Mouse (Mus musculus) CH12.LX (cell line): Measurements from ENCODE around the gene Crat. TPM values are rescaled to one million over a fixed set of nuclear protein-coding genes. Genes with fewer than 3 reads are reported as not detected.
A peak's percentile ranks its signal among the peaks of the same experiment; 100 is the strongest.

Experiments used
- DNase-seq: peaks from one replicate; pipeline ENCODE4 v3.0.0-alpha.2; 2013; ENCODE audit errors: extremely low read depth
- H3K27ac ChIP-seq: 2 replicates; pipeline ENCODE4 v1.5.1; 2012; ENCODE audit warnings: low read depth, mild to moderate bottlenecking, control low read depth, moderate library complexity; ENCODE audit not compliant: insufficient read depth
- H3K27me3 ChIP-seq: replicated peaks from 2 replicates; pipeline ENCODE3; 2012; ENCODE audit warnings: inconsistent platforms
- H3K36me3 ChIP-seq, 2 experiments: replicated peaks in 1 of 2; 2 replicates each; pipeline versions ENCODE3 to v1.6.1; 2012; ENCODE audit warnings: inconsistent platforms in 1 of 2, low read length in 1 of 2, mild to moderate bottlenecking in 1 of 2, mixed read lengths in 1 of 2, moderate library complexity in 1 of 2; ENCODE audit not compliant: control insufficient read depth in 1 of 2, insufficient read depth in 1 of 2
- H3K4me1 ChIP-seq, 2 experiments: 2 replicates each; pipeline ENCODE4 v1.6.1; 2012; ENCODE audit warnings: inconsistent platforms in 1 of 2, moderate library complexity in 1 of 2; ENCODE audit not compliant: insufficient read depth in 2 of 2, control insufficient read depth in 1 of 2
- H3K4me2 ChIP-seq: 2 replicates; pipeline ENCODE4 v1.6.1; 2012; ENCODE audit warnings: low read depth, mild to moderate bottlenecking, control low read depth; ENCODE audit not compliant: poor library complexity, insufficient read depth, severe bottlenecking
- H3K4me3 ChIP-seq, 3 experiments: fragments of 150-350 bp in 1 of 3; sonication (generic) in 1 of 3; replicated peaks in 1 of 3; 2 replicates each; pipeline versions ENCODE3 to v1.5.1; 2011 to 2012; ENCODE audit warnings: low read depth in 2 of 3, low read length in 2 of 3, mild to moderate bottlenecking in 2 of 3, moderate library complexity in 2 of 3, control low read depth in 1 of 3, improper control_type of control experiment in 1 of 3, inconsistent platforms in 1 of 3, mixed read lengths in 1 of 3; ENCODE audit not compliant: poor library complexity in 1 of 3
- H3K79me2 ChIP-seq: replicated peaks from 2 replicates; pipeline ENCODE4 v1.6.1; 2012; ENCODE audit warnings: mild to moderate bottlenecking, moderate library complexity; ENCODE audit not compliant: control insufficient read depth, poor library complexity, insufficient read depth, severe bottlenecking; ENCODE audit errors: extremely low read depth
- H3K9ac ChIP-seq: 2 replicates; pipeline ENCODE4 v1.6.1; 2012; ENCODE audit warnings: low read depth, mild to moderate bottlenecking, control low read depth, moderate library complexity; ENCODE audit not compliant: insufficient read depth
- H3K9me3 ChIP-seq: replicated peaks from 2 replicates; pipeline ENCODE3; 2012; ENCODE audit warnings: low read length, inconsistent platforms, mixed read lengths
- BHLHE40 ChIP-seq: IDR thresholded peaks from 2 replicates; pipeline ENCODE4 v1.6.1; 2011; ENCODE audit warnings: mild to moderate bottlenecking, low read depth, low read length, improper control_type of control experiment
- CTCF ChIP-seq, 2 experiments: IDR thresholded peaks in 1 of 2; conservative IDR thresholded peaks in 1 of 2; 2 replicates each; pipeline ENCODE4 v1.5.1; 2011 to 2012; ENCODE audit warnings: low read depth in 2 of 2, low read length in 2 of 2, improper control_type of control experiment in 1 of 2, inconsistent platforms in 1 of 2, mild to moderate bottlenecking in 1 of 2, moderate library complexity in 1 of 2
- ELF1 ChIP-seq: IDR thresholded peaks from 2 replicates; pipeline ENCODE4 v1.6.1; 2014; ENCODE audit warnings: low read depth, mild to moderate bottlenecking, inconsistent platforms, low read length, improper control_type of control experiment
- HCFC1 ChIP-seq: IDR thresholded peaks from 2 replicates; pipeline ENCODE4 v1.6.1; 2012; ENCODE audit warnings: low read depth, mild to moderate bottlenecking, inconsistent platforms, low read length, improper control_type of control experiment
- JUND ChIP-seq: conservative IDR thresholded peaks from 2 replicates; pipeline ENCODE4 v1.6.1; 2011; ENCODE audit warnings: low read depth, low read length, improper control_type of control experiment
- KAT2A ChIP-seq: IDR thresholded peaks from 2 replicates; pipeline ENCODE4 v1.6.1; 2012; ENCODE audit warnings: low read length, improper control_type of control experiment, inconsistent platforms; ENCODE audit not compliant: insufficient replicate concordance
- MAX ChIP-seq: IDR thresholded peaks from 2 replicates; pipeline ENCODE4 v1.6.1; 2011; ENCODE audit warnings: low read length, improper control_type of control experiment
- MEF2A ChIP-seq: IDR thresholded peaks from 2 replicates; pipeline ENCODE4 v1.6.1; 2014; ENCODE audit warnings: low read depth, mild to moderate bottlenecking, inconsistent platforms, low read length, improper control_type of control experiment, borderline replicate concordance
- SIN3A ChIP-seq: IDR thresholded peaks from 2 replicates; pipeline ENCODE4 v1.6.1; 2012; ENCODE audit warnings: low read length, improper control_type of control experiment, inconsistent platforms
- SMC3 ChIP-seq: IDR thresholded peaks from 2 replicates; pipeline ENCODE4 v1.6.1; 2011; ENCODE audit warnings: low read depth, low read length, improper control_type of control experiment
- TCF12 ChIP-seq: IDR thresholded peaks from 2 replicates; pipeline ENCODE4 v1.6.1; 2014; ENCODE audit warnings: low read depth, mild to moderate bottlenecking, inconsistent platforms, low read length, improper control_type of control experiment
- USF1 ChIP-seq: IDR thresholded peaks from 2 replicates; pipeline ENCODE4 v1.6.1; 2014; ENCODE audit warnings: low read depth, mild to moderate bottlenecking, inconsistent platforms, low read length, improper control_type of control experiment
- USF2 ChIP-seq: conservative IDR thresholded peaks from 2 replicates; pipeline ENCODE4 v1.6.1; 2011; ENCODE audit warnings: low read depth, low read length, improper control_type of control experiment
- ZC3H11A ChIP-seq: IDR thresholded peaks from 2 replicates; pipeline ENCODE4 v1.6.1; 2012; ENCODE audit warnings: low read depth, mild to moderate bottlenecking, inconsistent platforms, low read length, improper control_type of control experiment
- ZKSCAN1 ChIP-seq: IDR thresholded peaks from 2 replicates; pipeline ENCODE4 v1.6.1; 2012; ENCODE audit warnings: low read depth, inconsistent platforms, low read length, improper control_type of control experiment, borderline replicate concordance
- ZMIZ1 ChIP-seq: IDR thresholded peaks from 2 replicates; pipeline ENCODE4 v1.6.1; 2012; ENCODE audit warnings: low read depth, mild to moderate bottlenecking, inconsistent platforms, low read length, improper control_type of control experiment
- dilution Hi-C: fragments of 300-500 bp; cut with MboI; formaldehyde crosslinking; loops from 2 replicates; pipeline ENCODE4 v1.14.3; 2020; ENCODE audit warnings: low sequenced_read_pairs; ENCODE audit not compliant: extremely low pct_unique_long_range_greater_than_20kb, extremely low pct_ligation_motif_present
- in situ Hi-C: fragments of 300-500 bp; cut with MboI; formaldehyde crosslinking; loops from 3 replicates; pipeline ENCODE4 v1.14.3; 2019; ENCODE audit warnings: low sequenced_read_pairs, low pct_ligation_motif_present, low pct_unique_long_range_greater_than_20kb, mixed read lengths
- polyA plus RNA-seq: library from polyadenylated mRNA; unstranded; fragments of >175 nt; gene quantifications from 2 replicates; pipeline ENCODE4 v1.2.1, GENCODE M21; 2012; ENCODE audit warnings: low read depth; ENCODE audit not compliant: insufficient read length
- total RNA-seq, 2 experiments: library from RNA; depleted of rRNA; stranded (reverse); fragments of 300-350 nt in 1 of 2; fragments of >200 nt in 1 of 2; gene quantifications; 2 replicates each; pipeline ENCODE4 v1.2.3; 2012 to 2014

The Crat gene
- total and polyA plus RNA-seq, 3 experiments = 1.7 to 4.5 (median 4.2) TPM

GRCm38 (mm10) chr2:30389000-30389399, 26.6 kb downstream of the Crat start:
- TF ChIP-seq ELF1 (no peak), CTCF (conservative IDR thresholded peaks at IDR 0.05 in 1 of 2, IDR thresholded peaks at IDR 0.05 in 1 of 2; ENCODE audit: low read depth in 2 of 2, low read length in 2 of 2) (peak in 1 of 2 experiments; percentile 17; a peak in 1 of 4 replicates), SIN3A (no peak), JUND (no peak)
- no peaks in the 10 kb centered on the region for H3K79me2 ChIP-seq
- no peak overlapping the region for H3K4me3 ChIP-seq
- H3K27me3 ChIP-seq = no peaks in the 10 kb centered on the region
- no peak overlapping the region for H3K4me2 ChIP-seq
- no peak overlapping the region for H3K9ac ChIP-seq
- H3K9me3 ChIP-seq = no peaks in the 10 kb centered on the region
- no peak overlapping the region for H3K27ac ChIP-seq
- DNase-seq = no peak
- dilution Hi-C loops (no loop called here), in situ Hi-C loops (no loop called here)
- H3K4me1 ChIP-seq = peaks cover 7 to 20% of the 10 kb centered on the region in 2 experiments
- peaks cover 3 to 25% of the 10 kb centered on the region in 2 experiments for H3K36me3 ChIP-seq

GRCm38 (mm10) chr2:30386913-30387312, 28.7 kb downstream of the Crat start:
- no peak overlapping the region for H3K4me3 ChIP-seq
- H3K9ac ChIP-seq = no peak overlapping the region
- dilution Hi-C loops = no loop called here
- in situ Hi-C loops = no loop called here
- no peaks in the 10 kb centered on the region for H3K27me3 ChIP-seq
- H3K36me3 ChIP-seq = peaks cover 22 to 42% of the 10 kb centered on the region in 2 experiments
- H3K27ac ChIP-seq = no peak overlapping the region
- no peak for DNase-seq
- H3K79me2 ChIP-seq = no peaks in the 10 kb centered on the region
- H3K4me1 ChIP-seq = peaks cover 0 to 10% of the 10 kb centered on the region in 2 experiments; a peak in 2 of 4 replicates
- no peaks in the 10 kb centered on the region for H3K9me3 ChIP-seq
- TF ChIP-seq USF2 = no peak
- TF ChIP-seq SMC3 = no peak
- TF ChIP-seq KAT2A = no peak
- TF ChIP-seq ZKSCAN1 = no peak
- no peak for TF ChIP-seq MEF2A
- TF ChIP-seq HCFC1 = no peak
- no peak for TF ChIP-seq ZMIZ1
- TF ChIP-seq TCF12 = no peak
- no peak for TF ChIP-seq ZC3H11A
- TF ChIP-seq MAX = no peak
- TF ChIP-seq BHLHE40 = no peak
- TF ChIP-seq USF1 = no peak
- H3K4me2 ChIP-seq = no peak overlapping the region
